Mouse (Mus musculus) ES-Bruce4 (cell line): ENCODE results near the gene Sez6. TPM values are rescaled to one million over a fixed set of nuclear protein-coding genes. Genes with fewer than 3 reads are reported as not detected.

Experiments used
- H3K27ac ChIP-seq: 2 replicates; pipeline ENCODE4 v1.5.1; 2012; ENCODE audit warnings: low read length, inconsistent platforms; ENCODE audit not compliant: insufficient read depth
- H3K27me3 ChIP-seq: 2 replicates; pipeline ENCODE4 v1.6.1; 2012; ENCODE audit warnings: mild to moderate bottlenecking, low read length, inconsistent platforms; ENCODE audit not compliant: control insufficient read depth, poor library complexity, insufficient read depth, severe bottlenecking
- H3K36me3 ChIP-seq: 2 replicates; pipeline ENCODE4 v1.6.1; 2012; ENCODE audit warnings: inconsistent platforms, mild to moderate bottlenecking, low read length, moderate library complexity; ENCODE audit not compliant: control insufficient read depth, poor library complexity, insufficient read depth, severe bottlenecking
- H3K4me1 ChIP-seq: one replicate; pipeline ENCODE4 v1.8.1; 2011; ENCODE audit warnings: low read length; ENCODE audit not compliant: control insufficient read depth, insufficient read depth
- H3K4me3 ChIP-seq: 2 replicates; pipeline ENCODE4 v1.5.1; 2011; ENCODE audit warnings: low read depth, mild to moderate bottlenecking, low read length
- H3K9ac ChIP-seq: 2 replicates; pipeline ENCODE4 v1.6.1; 2012; ENCODE audit warnings: low read depth, mild to moderate bottlenecking, inconsistent platforms; ENCODE audit not compliant: poor library complexity, severe bottlenecking
- H3K9me3 ChIP-seq: replicated peaks from 2 replicates; pipeline ENCODE4 v1.6.1; 2012; ENCODE audit warnings: mild to moderate bottlenecking, low read length, inconsistent platforms; ENCODE audit not compliant: control insufficient read depth, poor library complexity, insufficient read depth, severe bottlenecking
- CTCF ChIP-seq: IDR thresholded peaks from one replicate; pipeline ENCODE4 v1.8.1; 2011; ENCODE audit warnings: low read depth, low read length
- EP300 ChIP-seq: IDR thresholded peaks from 2 replicates; pipeline ENCODE4 v1.6.1; 2011; ENCODE audit warnings: low read depth, low read length; ENCODE audit not compliant: insufficient read depth
- POLR2A ChIP-seq: IDR thresholded peaks from one replicate; pipeline ENCODE4 v1.8.1; 2011; ENCODE audit warnings: low read length; ENCODE audit not compliant: insufficient read depth
- polyA plus RNA-seq: library from polyadenylated mRNA; stranded (reverse); fragments of >200 nt; gene quantifications from 2 replicates; pipeline ENCODE4 v1.2.4, GENCODE M21; 2011; ENCODE audit warnings: low read depth; ENCODE audit not compliant: missing spikeins, insufficient read depth, insufficient read length

Sez6 gene
- polyA plus RNA-seq, 1 experiment = 0.57 TPM

DNA sequence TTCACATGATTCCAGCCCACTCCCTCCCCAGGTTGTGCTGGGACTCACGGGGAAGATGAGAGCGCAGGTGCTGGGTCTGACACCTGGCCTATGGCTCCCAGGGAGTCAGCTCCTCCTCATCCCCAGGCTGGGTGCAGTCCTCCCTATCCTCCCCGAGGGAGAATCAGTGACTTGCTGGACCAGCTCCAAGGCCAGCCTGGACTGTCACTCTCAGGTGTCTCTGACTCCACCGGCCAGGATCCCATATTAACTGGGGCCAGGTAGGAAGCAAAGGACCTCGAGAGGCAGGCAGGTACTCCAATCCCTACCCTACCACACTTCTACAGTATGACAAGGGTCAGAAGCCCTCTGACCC is 35.4 kb downstream of the Sez6 start:
- Histone ChIP-seq H3K4me3 (no peak overlapping the region), H3K9me3 (no peaks in the 10 kb centered on the region), H3K4me1 (no peaks in the 10 kb centered on the region), H3K27ac (no peak overlapping the region), H3K36me3 (no peaks in the 10 kb centered on the region), H3K27me3 (peaks cover 2% of the 10 kb centered on the region; the same call in 1 of the 2 replicates), H3K9ac (no peak overlapping the region)
- TF ChIP-seq POLR2A = no peak
- no peak for TF ChIP-seq EP300
- no peak for TF ChIP-seq CTCF

DNA sequence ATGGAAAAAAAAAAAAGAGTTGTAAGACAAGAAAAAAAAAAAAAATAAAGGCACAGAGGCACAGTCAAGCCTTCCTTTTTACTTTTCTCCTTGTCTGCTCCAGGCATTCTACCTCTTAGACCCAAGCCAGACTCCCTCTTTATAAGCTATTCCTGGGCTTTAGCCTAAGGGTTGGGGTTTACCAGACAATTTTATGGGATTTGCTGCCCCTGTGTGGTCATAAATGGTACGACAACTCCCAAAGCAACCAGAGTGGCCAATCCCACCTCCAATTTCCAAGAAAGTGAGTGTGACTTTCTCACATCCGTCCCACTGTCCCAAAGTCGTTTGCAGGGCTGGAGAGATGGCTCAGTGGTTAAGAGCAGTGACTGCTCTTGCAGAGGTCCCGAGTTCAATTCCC is 36.5 kb downstream of the Sez6 start:
- TF ChIP-seq POLR2A (no peak), CTCF (no peak), EP300 (no peak)
- no peaks in the 10 kb centered on the region for H3K27me3 ChIP-seq
- no peaks in the 10 kb centered on the region for H3K9me3 ChIP-seq

DNA sequence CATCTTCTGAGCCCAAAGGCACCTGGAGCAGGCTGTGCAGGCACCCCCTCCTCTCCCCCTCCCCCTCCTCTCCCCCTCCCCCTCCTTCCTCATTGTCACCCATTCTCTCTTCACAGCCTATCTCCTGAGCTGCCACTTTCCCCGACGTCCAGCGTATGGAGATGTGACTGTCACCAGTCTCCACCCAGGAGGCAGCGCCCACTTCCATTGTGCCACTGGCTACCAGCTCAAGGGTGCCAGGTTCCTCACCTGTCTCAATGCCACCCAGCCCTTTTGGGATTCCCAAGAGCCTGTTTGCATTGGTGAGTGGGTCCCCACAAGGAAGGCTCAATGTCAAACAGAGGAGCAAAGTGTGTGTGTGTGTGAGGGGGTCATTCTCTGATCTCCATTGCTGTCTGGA is 38.2 kb downstream of the Sez6 start:
- no peak overlapping the region for H3K4me3 ChIP-seq
- H3K9me3 ChIP-seq = no peaks in the 10 kb centered on the region
- H3K36me3 ChIP-seq = no peaks in the 10 kb centered on the region
- H3K4me1 ChIP-seq = no peaks in the 10 kb centered on the region
- no peak overlapping the region for H3K27ac ChIP-seq
- H3K27me3 ChIP-seq = no peaks in the 10 kb centered on the region
- H3K9ac ChIP-seq = no peak overlapping the region
- no peak for TF ChIP-seq CTCF
- TF ChIP-seq EP300 = no peak
- TF ChIP-seq POLR2A = no peak

More for the DNA sequence above, 36.5 kb downstream of the Sez6 start:
- Histone ChIP-seq H3K27ac (no peak overlapping the region), H3K4me1 (no peaks in the 10 kb centered on the region), H3K36me3 (no peaks in the 10 kb centered on the region), H3K4me3 (no peak overlapping the region), H3K9ac (no peak overlapping the region)

DNA sequence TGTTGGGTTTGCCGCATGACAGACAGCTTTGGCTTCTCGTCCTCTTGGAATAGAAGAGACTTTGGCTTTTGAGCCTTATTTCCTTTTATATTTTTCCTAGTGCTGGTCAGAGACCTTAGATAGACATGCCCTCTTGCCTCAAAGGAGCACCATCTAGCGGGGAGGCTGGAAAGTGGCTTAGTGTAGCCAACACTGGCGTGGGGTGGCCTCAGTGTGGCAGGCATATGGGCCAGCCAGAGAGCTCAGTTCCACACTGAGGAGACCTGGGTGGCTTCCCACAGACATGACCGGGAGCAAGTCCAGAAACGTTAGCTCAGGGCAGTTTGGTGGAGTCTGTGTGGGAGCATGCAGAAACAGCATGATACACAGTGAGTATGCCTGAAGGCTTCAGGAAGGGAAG is 40.1 kb downstream of the Sez6 start:
- no peaks in the 10 kb centered on the region for H3K4me1 ChIP-seq
- no peaks in the 10 kb centered on the region for H3K36me3 ChIP-seq
- H3K27me3 ChIP-seq = no peaks in the 10 kb centered on the region
- H3K27ac ChIP-seq = no peak overlapping the region
- H3K4me3 ChIP-seq = no peak overlapping the region
- H3K9ac ChIP-seq = no peak overlapping the region
- TF ChIP-seq CTCF (peak; percentile 6), POLR2A (no peak), EP300 (no peak)
- no peaks in the 10 kb centered on the region for H3K9me3 ChIP-seq

DNA sequence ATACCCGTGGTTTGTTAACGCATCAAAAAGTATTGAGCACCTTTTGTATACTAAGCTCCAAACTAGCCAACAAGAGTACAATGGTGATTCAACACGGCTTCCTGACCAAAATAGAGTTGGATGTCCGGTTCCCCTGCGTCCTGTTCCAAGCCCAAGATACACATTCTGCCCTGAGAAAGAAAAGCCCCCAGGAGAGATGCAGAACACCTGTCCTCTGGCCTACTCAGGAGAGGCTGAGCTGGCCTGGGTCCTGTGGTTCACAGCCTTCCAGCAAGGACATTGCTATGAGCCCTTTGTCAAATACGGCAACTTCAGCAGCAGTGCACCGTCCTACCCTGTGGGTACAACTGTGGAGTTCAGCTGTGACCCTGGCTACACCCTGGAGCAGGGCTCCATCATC is 42.9 kb downstream of the Sez6 start:
- Histone ChIP-seq H3K36me3 (no peaks in the 10 kb centered on the region), H3K27me3 (no peaks in the 10 kb centered on the region), H3K27ac (no peak overlapping the region), H3K9me3 (no peaks in the 10 kb centered on the region), H3K4me3 (no peak overlapping the region), H3K9ac (no peak overlapping the region), H3K4me1 (no peaks in the 10 kb centered on the region)
- TF ChIP-seq EP300 (no peak), CTCF (no peak), POLR2A (no peak)

DNA sequence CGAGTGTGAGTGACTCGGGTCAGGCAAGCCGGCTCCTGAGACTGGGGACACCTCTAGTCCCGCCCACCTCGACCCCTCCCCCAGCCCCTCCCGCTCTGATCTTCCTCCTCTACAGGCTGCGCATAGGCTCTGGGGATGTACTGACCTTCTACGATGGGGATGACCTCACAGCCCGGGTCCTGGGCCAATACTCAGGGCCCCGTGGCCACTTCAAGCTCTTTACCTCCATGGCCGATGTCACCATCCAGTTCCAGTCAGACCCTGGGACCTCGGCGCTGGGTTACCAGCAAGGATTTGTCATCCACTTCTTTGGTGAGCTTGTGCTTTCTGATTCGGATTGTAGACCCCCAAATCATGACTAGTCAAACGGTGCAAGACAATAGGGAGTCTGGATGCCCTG is 43.7 kb downstream of the Sez6 start:
- Histone ChIP-seq H3K36me3 (no peaks in the 10 kb centered on the region), H3K27me3 (no peaks in the 10 kb centered on the region), H3K9ac (no peak overlapping the region), H3K27ac (no peak overlapping the region), H3K4me1 (no peaks in the 10 kb centered on the region), H3K4me3 (no peak overlapping the region), H3K9me3 (no peaks in the 10 kb centered on the region)
- no peak for TF ChIP-seq POLR2A
- TF ChIP-seq EP300 = no peak
- TF ChIP-seq CTCF = no peak
